Mouse (Mus musculus) thymus, postnatal 4 days (tissue): Measurements from ENCODE around the gene Hdac4.

Experiments
- DNase-seq: peaks from one replicate; pipeline ENCODE4 v3.0.0; 2021

Hdac4 gene

DNA sequence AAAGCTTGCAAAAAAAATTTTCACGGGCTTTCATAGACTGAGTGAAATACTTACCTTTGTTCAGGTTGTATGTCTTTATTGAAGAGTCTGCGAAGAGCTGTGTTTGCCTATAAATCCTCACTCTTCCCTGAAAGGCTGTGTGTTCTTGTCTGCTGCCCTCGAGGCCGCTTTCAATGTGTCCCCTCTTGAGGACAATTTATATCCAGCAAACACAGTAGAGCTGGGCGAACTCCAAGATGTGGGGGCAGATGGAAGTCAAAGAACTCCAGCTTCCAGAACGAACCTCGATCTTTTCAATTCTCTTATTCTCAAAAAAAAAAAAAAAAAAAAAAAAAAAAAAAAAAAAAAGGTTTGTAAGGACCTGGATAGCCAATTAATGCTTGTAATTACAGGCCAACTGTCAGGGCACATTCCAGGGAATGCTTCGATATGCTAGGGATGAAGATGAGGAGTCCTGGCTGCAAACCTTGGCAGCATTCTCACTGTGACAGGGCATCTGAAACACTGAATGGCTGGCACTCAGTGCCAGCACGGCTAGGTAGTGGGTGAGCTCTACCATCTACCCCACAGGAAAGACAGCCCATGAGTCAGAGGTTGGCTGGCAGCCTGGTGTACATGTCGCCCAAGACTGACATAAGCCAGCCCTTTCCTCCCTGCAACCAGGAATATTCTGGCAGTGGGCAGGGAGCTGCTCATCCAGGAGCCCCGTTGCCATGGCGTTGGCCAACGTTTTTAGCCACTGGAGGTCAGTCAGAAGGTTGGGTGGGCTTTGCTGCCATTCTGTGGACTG is at the start of gene Hdac4:
Hdac4 (minus strand) TSS at position 340 of the 790 bp plus-strand sequence.
- DNase-seq: no peak

GRCm38 (mm10) chr1:92243549-92243948 is 48.0 kb upstream of the Hdac4 start:
- DNase-seq: no peak

DNA sequence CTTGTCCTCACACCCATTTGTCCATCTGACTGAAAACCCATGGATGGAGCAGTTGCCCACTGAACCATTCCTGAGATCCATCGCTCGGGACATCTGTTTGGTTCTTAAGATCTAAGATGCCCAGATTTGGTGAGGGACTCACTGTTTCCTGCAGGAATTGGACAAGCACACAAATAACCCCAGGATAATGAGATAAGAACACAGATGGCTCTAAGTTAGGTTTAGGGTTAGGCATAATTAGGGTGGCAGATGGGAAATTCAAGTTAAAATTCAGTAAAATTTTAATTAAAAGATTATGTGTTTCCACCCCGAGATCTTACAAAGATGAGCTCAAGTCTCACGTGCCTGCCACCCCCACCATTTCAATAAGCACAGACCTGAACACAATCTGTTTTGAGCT is 44.6 kb upstream of the Hdac4 start:
- DNase-seq: no peak

GRCm38 (mm10) chr1:92235600-92235999 is 40.1 kb upstream of the Hdac4 start:
- DNase-seq: no peak

- DNase-seq: no peak
Measured at GRCm38 (mm10) chr1:92225297-92225696, 29.8 kb upstream of the Hdac4 start.

GRCm38 (mm10) chr1:92223956-92224891 is 28.7 kb upstream of the Hdac4 start:
- DNase-seq: no peak

GRCm38 (mm10) chr1:92216710-92217109 is 21.2 kb upstream of the Hdac4 start:
- DNase-seq: no peak

DNA sequence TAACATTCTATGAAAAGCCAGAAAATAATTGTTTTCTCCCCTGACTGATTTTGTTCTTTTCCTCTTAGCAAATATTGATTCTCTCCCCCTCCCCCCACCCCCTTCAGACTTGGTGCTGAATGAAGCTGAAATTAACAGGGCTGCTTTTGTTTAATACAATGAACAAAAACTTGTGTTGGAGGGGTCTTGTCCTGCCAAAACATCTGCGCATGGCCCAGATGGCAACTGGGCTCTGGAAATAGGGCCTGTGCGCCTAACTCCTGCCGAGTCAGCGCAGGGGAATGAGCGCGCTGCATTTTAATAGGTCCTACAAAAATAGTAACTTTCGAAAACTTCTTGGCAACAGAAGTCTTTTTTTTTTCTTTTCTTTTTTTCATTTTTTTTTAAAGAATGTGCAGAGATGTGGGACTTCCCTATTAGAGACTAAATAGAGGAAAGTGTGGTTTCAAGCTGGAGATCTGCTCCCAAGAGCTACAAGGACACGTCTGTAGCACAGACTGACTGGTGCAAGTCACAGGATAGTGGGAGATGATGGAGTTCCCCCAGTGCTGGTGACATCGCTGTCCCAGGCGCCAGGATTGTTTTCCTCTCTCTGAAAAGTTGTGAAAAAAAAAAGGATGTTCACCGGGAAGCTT is 20.6 kb upstream of the Hdac4 start:
- DNase-seq: no peak

- no peak for DNase-seq
Measured at GRCm38 (mm10) chr1:92215131-92215638, 19.7 kb upstream of the Hdac4 start.

GRCm38 (mm10) chr1:92212003-92212750 is 16.7 kb upstream of the Hdac4 start:
- DNase-seq: no peak

DNA sequence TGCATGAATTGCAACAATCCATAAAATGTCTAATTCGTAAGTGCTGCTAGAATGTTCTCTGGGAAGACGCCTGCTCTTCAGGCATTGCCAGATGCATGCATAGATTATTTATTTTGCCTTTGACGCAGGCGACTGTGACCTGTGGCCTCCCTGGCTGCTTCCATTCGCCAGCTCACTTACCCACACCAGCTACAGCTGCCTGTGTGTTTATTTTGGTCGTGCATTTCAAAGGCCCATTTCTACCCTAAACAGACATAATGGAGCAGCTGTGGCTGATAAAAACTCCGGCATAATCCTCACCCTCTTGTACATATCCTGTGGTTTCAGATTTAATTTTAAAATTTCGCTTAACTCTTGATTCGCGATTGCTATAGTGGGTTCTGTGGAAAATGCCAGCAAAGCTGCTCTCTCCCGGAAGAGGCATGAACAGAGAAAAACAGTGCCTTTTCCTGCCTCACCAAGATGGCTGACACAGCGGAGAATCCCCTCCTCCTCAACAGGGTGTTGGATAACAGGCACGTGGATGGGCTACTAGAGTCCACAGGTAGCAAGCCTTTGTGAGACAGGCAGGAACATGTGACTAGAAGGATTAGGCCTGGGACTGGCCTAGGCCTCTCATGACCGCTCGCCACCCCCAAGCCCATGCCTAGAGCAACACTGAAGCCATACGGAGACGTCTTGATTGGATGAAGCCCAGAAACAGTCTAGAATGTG is 7.3 kb upstream of the Hdac4 start:
- no peak for DNase-seq

DNA sequence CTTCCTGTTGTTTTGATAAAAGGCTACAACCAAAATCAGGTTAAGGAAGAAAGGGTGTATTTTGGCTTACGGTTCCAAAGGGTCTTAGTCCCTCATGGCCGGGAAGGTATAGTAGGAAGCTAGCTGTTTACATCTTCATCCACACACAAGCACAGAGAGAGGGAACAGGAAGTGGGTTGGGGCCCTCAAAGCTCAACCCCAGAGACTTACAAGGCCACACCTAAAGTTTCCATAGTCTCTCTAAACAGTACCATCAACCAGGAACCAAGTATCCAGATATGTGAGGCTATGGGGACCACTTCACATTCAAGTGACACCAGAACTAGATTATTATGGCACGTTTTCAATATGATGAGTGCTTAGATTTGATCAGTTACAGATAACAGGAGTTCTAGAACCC is 5.0 kb downstream of the Hdac4 start:
- DNase-seq: no peak

- no peak for DNase-seq
Measured at GRCm38 (mm10) chr1:92187137-92187536, 8.4 kb downstream of the Hdac4 start.

DNA sequence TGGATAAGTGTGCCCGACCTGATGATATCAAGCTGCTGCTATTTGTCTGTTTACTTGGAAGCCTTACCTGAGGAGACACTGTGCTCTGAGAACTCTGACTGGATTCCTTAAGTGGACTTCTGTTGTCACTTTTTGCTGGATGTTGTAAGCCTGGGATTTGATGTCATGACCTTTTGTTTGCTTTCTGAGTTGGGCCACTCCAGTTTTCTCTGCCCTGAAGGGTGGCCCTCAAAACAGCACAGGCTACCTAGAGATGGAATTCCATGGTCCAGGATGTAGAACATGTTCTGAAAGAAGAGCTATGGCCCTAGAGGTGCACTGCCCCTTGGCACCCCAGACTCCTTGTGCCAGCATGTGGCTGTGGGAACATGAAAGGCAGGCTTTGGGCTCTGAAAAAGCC is 10.9 kb downstream of the Hdac4 start:
- DNase-seq: no peak

GRCm38 (mm10) chr1:92183101-92183790 is 12.3 kb downstream of the Hdac4 start:
- DNase-seq: no peak

GRCm38 (mm10) chr1:92181970-92182369 is 13.5 kb downstream of the Hdac4 start:
- no peak for DNase-seq

GRCm38 (mm10) chr1:92180141-92181137 is 15.1 kb downstream of the Hdac4 start:
- peak; percentile 100 for DNase-seq

DNA sequence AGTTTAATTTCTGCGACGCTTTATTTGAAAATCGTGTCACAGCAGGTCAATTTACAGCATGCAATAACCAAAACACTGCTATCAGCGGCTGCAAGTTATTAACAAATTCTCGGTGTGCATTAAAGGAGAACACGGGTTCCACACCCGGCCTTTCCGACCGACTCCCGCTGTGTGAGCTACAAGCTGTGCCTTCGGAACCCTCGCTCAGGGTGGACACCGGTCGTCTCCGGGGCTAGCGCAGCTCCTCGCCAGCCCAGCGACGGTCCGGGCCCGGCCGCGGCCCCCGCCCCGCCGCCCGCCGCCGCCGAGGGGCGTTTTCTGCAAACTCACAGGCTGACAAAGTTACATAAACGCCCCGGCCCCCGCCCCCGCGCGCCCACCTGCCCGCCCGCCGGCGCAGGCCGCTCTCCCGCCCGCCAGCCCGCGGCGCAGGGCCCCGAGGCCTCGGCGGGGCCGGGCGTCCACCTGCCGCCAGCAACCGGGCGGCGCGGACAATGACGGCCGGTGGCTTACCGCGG is 16.0 kb downstream of the Hdac4 start:
- peak; percentile 76 for DNase-seq

- peak; percentile 45 for DNase-seq
Measured at GRCm38 (mm10) chr1:92179070-92179469, 16.4 kb downstream of the Hdac4 start.
